Comparison of ENCODE assay signal across 19 mouse cellular contexts in the genomic region with DNA sequence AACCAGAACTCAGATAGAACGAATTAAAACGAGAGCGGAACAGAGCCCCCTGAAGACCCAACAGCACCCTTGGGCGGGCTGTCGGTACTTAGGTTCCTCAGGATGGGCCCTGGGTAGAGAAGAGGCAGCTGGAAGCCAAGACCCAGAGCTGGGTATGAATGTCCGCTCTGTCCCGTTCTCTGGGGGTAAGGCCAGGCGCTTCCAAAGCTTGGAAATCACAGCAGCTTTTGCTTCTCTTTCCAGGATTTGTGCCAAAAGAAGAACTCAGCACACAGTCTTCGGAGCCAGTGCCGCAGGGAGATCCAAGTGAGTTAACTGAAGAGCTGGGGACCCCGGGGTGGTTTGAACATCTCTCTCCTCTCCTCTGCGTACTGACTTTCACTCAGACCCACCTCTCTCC.
DNase-seq lines count a peak whose midpoint lies in the region; ATAC-seq and TF ChIP-seq lines count a peak whose summit lies in the region.
"Had no signal": no experiment of that assay in that cellular context is flagged by ENCODE, and none has a peak within 500 bp of the region (broad histone marks: within the 10 kb centered on the region; RNA-seq: fewer than 3 reads in every experiment).

No protein-coding gene starts in this region.

- TF ChIP-seq CTCF in forebrain, postnatal 0 days (IDR thresholded peaks at IDR 0.05; ENCODE audit: low read depth): no peak
- no peak for TF ChIP-seq CTCF in layer of hippocampus, adult 2 months (conservative IDR thresholded peaks at IDR 0.05)

- no peak overlapping the region for H3K4me3 ChIP-seq in forebrain, postnatal 0 days (ENCODE audit: low read depth, low read length)
- H3K4me3 ChIP-seq in forebrain, embryonic 16.5 days (replicated peaks; ENCODE audit: low read length): no peak overlapping the region
- no peak overlapping the region for H3K4me3 ChIP-seq in layer of hippocampus, adult 2 months
- no peak overlapping the region for H3K4me3 ChIP-seq in midbrain, embryonic 13.5 days (replicated peaks)
- no peak overlapping the region for H3K4me3 ChIP-seq in heart, embryonic 10.5 days
- H3K4me3 ChIP-seq: embryonic facial prominence, embryonic 15.5 days; forebrain, embryonic 13.5 days; hindbrain, embryonic 15.5 days; lung, embryonic 15.5 days had no signal

- 72% methylated on average over 12 of the region's 12 CpGs for WGBS in forebrain, postnatal 0 days
- 73% methylated on average over 12 of the region's 12 CpGs for WGBS in forebrain, embryonic 16.5 days
- WGBS in midbrain, embryonic 13.5 days: 75% methylated on average over 12 of the region's 12 CpGs
- 93% methylated on average over 12 of the region's 12 CpGs for WGBS in heart, embryonic 10.5 days

- H3K36me3 ChIP-seq in forebrain, postnatal 0 days (ENCODE audit: insufficient read depth): no peaks in the 10 kb centered on the region
- H3K36me3 ChIP-seq in forebrain, embryonic 16.5 days (ENCODE audit: control insufficient read depth, insufficient read depth): no peaks in the 10 kb centered on the region
- no peaks in the 10 kb centered on the region for H3K36me3 ChIP-seq in midbrain, embryonic 13.5 days
- H3K36me3 ChIP-seq in heart, embryonic 10.5 days: no peaks in the 10 kb centered on the region
- H3K36me3 ChIP-seq: embryonic facial prominence, embryonic 15.5 days; hindbrain, embryonic 15.5 days; lung, embryonic 15.5 days had no signal

- H3K4me1 ChIP-seq in forebrain, postnatal 0 days (ENCODE audit: insufficient read depth): peaks cover 4% of the 10 kb centered on the region; the same call in 1 of the 2 replicates
- 0 out of 2 replicates have a peak, but pooled peaks cover 2% of the 10 kb centered on the region for H3K4me1 ChIP-seq in forebrain, embryonic 16.5 days (replicated peaks; ENCODE audit: control insufficient read depth, insufficient read depth, low read length)
- peaks cover 11% of the 10 kb centered on the region; the same call in 1 of the 2 replicates for H3K4me1 ChIP-seq in midbrain, embryonic 13.5 days (replicated peaks)
- H3K4me1 ChIP-seq in heart, embryonic 10.5 days: no peaks in the 10 kb centered on the region
- H3K4me1 ChIP-seq: hindbrain, embryonic 15.5 days; lung, embryonic 15.5 days had no signal

- H3K9ac ChIP-seq in forebrain, postnatal 0 days: no peak overlapping the region
- H3K9ac ChIP-seq in forebrain, embryonic 16.5 days (replicated peaks; ENCODE audit: low read depth, low read length): no peak overlapping the region
- no peak overlapping the region for H3K9ac ChIP-seq in midbrain, embryonic 13.5 days (replicated peaks)
- H3K9ac ChIP-seq: embryonic facial prominence, embryonic 15.5 days; forebrain, embryonic 13.5 days; hindbrain, embryonic 15.5 days; lung, embryonic 15.5 days had no signal

- no peak overlapping the region for H3K4me2 ChIP-seq in forebrain, postnatal 0 days (ENCODE audit: low read depth)
- H3K4me2 ChIP-seq in forebrain, embryonic 16.5 days (ENCODE audit: low read length): no peak overlapping the region
- no peak overlapping the region for H3K4me2 ChIP-seq in midbrain, embryonic 13.5 days (replicated peaks)
- H3K4me2 ChIP-seq: embryonic facial prominence, embryonic 15.5 days; forebrain, embryonic 13.5 days; hindbrain, embryonic 15.5 days; liver, embryonic 11.5 days; lung, embryonic 15.5 days had no signal

- H3K27me3 ChIP-seq in forebrain, postnatal 0 days (ENCODE audit: insufficient read depth, low read length): no peaks in the 10 kb centered on the region
- no peaks in the 10 kb centered on the region for H3K27me3 ChIP-seq in forebrain, embryonic 16.5 days (replicated peaks; ENCODE audit: control insufficient read depth, insufficient read depth, low read length)
- H3K27me3 ChIP-seq in midbrain, embryonic 13.5 days: no peaks in the 10 kb centered on the region
- no peaks in the 10 kb centered on the region for H3K27me3 ChIP-seq in heart, embryonic 10.5 days (ENCODE audit: insufficient read depth, poor library complexity, severe bottlenecking)
- H3K27me3 ChIP-seq: embryonic facial prominence, embryonic 15.5 days; forebrain, embryonic 13.5 days; hindbrain, embryonic 15.5 days; lung, embryonic 15.5 days; Patski had no signal

- H3K9me3 ChIP-seq in forebrain, postnatal 0 days (ENCODE audit: low read length): no peaks in the 10 kb centered on the region
- H3K9me3 ChIP-seq in forebrain, embryonic 16.5 days (ENCODE audit: control insufficient read depth, low read length): no peaks in the 10 kb centered on the region
- no peaks in the 10 kb centered on the region for H3K9me3 ChIP-seq in midbrain, embryonic 13.5 days
- H3K9me3 ChIP-seq in heart, embryonic 10.5 days: no peaks in the 10 kb centered on the region
- H3K9me3 ChIP-seq: embryonic facial prominence, embryonic 15.5 days; forebrain, embryonic 13.5 days; hindbrain, embryonic 15.5 days; lung, embryonic 15.5 days had no signal

- no peak overlapping the region for H3K27ac ChIP-seq in forebrain, postnatal 0 days (ENCODE audit: low read depth, low read length)
- H3K27ac ChIP-seq in forebrain, embryonic 16.5 days (ENCODE audit: low read length): no peak overlapping the region
- peak overlapping the region; percentile 56; the same call in 1 of the 2 replicates for H3K27ac ChIP-seq in layer of hippocampus, adult 2 months
- no peak overlapping the region for H3K27ac ChIP-seq in midbrain, embryonic 13.5 days
- H3K27ac ChIP-seq in heart, embryonic 10.5 days: no peak overlapping the region
- H3K27ac ChIP-seq: embryonic facial prominence, embryonic 15.5 days; forebrain, embryonic 13.5 days; hindbrain, embryonic 15.5 days; lung, embryonic 15.5 days had no signal

- DNase-seq in forebrain, postnatal 0 days: no peak
- DNase-seq in layer of hippocampus, adult 2 months (ENCODE audit: low spot score in 2 of 2): peak in 1 of 2 experiments; percentile 24
- no peak for DNase-seq in layer of hippocampus, adult 9-10 months (ENCODE audit: low spot score)
- peak; percentile 62 for DNase-seq in brain, adult 2 months (ENCODE audit: low read depth, low spot score)
- DNase-seq in heart, embryonic 10.5 days (ENCODE audit: low spot score): no peak
- DNase-seq in T-cell, adult 2 months (ENCODE audit: low spot score): no peak
- DNase-seq: B cell, adult 2 months; heart, adult 18-20 months; kidney, adult 18-20 months; kidney, postnatal 36 days; thymus, adult 2 months had no signal

- ATAC-seq in forebrain, postnatal 0 days: peak; percentile 50
- ATAC-seq in forebrain, embryonic 16.5 days: no peak
- ATAC-seq in midbrain, embryonic 13.5 days: 0 out of 2 replicates have a peak, but pooled peaks have one; percentile 26
- ATAC-seq: forebrain, embryonic 13.5 days; Patski had no signal
